Mouse (Mus musculus): ENCODE data around the gene Patz1.

Gene Patz1

DNA sequence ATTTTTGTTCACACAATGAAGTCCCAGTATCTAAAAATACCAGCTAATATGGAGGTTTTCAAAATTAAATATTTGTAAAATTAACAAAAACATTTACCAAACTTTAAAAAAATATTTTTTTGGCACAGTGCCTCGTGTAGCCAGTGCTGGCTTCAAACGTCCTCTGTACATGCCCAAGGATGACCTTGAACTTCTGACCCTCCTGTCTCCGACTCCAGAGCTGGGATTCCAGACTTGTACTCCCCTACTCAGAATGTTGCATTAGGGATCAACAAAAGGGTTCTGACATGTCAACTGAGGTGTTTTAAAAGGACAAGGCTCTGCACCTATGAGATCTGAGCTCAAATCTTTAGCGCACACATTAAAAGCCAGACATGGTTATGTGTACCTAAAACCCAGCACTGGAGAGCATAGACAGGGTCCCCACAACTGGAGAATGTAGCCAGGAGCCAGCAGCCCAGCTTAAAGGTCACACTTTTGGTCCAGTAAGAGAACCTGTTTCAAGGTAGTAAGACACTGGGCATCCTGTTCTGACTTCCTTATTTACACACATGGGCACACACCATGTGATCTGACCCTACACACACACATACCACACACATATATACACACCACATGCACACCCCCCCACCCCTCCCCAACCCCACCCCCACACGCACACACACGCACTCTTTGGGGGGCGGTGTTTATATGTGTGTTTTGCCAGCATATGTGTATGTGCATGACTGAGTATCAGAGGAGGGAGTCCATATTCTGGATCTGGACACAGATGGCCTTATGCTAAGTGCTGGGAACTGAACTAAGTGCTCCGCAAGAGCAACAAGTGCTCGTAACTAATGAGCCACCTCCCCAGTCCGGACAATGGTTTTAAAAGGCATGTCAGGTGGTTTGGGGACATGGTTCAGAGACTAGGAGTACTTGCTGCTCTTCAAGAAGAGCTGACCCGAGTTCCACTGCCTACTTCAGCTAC, 40.4 kb downstream of the Patz1 start:
- intact Hi-C loops (cut with DNase I): no loop called here

DNA sequence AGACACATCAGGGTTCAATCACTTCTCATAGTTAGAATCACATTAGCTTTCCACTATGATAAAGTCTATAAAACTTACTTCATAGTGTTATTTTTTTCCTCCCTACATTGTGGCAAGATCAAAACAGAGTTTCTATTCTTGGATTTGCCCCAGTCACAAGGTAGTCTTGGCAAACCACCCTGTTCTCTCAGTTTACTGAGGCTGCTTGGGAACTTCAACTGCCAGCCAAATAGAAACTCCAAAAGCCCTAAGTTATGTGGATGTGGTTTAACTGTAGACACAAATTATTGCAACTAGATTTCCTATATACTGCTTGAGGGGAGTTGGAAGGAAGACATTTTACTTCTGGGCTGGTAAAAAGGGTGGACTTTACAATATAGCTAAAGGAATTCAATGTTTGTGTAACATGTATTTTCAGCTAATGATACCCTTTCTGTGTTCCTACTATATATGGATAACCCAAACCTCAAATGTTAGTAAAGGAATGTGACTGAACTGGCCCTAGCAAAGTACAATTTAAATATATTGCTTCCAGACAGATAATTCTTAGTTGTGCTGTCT, 41.3 kb downstream of the Patz1 start, which contains the start of gene Pik3ip1:
Gene Pik3ip1 (plus strand): TSS at position 511 of the 561 bp plus-strand sequence.
- intact Hi-C loops (cut with DNase I): no loop called here

DNA sequence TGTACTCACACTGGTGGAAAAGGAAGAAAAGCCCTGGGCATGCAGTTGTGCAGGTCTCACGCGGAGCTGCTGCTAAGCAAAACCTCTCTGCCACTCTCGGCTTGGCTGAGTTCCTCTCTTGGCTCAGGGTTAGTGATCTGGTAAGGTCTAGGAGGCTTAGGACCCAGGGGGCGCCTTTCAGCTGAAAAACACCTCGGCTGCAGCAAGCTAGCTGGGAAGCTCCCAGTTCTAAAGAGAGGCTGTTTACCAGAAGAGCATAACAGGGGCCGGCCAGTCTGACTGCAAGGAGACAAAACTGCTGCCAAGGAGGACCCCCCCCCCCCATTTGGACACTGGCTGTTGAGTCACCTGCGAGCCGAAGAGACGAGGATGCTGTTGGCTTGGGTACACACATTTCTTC, 41.9 kb downstream of the Patz1 start:
- intact Hi-C loops (cut with DNase I): no loop called here

DNA sequence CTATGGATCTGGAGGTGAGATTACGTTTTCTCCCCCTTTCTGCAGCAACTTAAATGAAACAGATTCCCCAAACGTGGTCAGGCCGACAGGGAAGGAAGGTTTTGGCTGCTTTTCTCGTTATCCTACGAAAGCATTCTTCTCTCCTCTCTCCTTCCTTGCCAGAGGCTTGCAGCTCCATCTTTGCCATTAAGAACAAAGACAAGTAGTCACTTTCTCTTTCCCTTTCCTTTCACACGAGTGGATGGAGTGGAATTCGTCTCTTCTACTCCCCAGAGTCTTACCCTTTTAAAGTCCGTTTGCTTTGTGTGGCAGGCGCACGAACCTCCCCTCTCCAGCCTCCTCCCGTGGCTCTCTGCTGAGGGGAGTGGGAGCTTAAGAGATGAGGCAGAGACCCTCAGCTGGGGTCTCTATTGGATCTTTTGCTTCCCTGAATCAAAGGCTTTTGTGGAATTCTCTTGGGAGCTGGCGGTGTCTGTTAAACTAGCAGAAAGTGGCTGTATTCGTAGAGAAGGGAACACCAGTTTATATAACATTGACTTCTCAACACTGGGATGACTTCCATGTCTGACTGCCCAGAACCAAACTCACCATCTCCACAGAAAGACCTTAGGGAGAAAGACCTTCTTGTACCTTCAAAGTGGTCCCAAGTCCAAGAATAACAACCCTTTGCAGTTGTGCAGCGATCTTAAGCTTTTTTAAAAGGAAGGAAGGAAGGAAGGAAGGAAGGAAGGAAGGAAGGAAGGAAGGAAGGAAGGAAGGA, 42.5 kb downstream of the Patz1 start:
- intact Hi-C loops (cut with DNase I): no loop called here

DNA sequence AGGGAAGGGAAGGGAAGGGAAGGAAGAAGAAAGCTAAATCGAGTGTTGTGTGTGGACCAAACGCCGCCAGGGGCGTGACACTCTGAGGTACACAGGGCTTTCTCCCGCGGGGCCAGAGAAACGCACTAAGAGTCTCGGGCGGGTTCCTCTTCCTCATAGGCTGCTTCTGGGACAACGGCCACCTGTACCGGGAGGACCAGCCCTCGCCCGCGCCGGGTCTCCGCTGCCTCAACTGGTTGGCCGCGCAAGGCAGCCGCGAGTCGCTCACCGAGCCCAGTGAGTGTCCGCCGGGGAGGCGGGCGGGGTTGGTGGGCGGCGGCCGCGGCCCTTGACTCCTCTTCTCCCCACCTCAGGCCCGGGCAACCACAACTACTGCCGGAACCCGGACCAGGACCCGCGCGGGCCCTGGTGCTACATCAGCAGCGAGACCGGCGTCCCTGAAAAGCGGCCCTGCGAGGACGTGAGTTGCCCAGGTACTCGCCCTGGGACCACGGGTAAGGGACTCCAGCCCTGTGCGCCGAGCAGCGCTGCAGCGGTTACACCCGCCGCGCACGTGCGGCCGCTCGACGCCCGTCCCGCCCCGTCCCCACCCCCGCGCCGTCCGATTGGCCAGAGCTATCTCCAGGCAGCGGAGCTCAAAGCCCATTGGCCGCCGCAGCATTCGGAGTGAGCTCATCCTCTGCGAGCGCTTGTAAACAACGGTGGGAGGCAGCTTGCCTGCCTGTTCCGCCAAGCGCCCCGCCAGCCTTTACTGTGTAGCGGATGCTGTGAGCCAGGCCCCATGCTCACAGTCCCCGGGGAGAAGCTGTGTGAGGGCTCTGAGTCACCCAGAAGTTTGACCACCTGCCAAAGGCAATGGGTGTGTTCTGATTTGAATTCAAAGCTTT, 43.3 kb downstream of the Patz1 start:
- intact Hi-C loops (cut with DNase I): loop anchor here (2.0 kb wide), 1 partner anchor 65 kb away; the partner anchor contains the start of gene Drg1

DNA sequence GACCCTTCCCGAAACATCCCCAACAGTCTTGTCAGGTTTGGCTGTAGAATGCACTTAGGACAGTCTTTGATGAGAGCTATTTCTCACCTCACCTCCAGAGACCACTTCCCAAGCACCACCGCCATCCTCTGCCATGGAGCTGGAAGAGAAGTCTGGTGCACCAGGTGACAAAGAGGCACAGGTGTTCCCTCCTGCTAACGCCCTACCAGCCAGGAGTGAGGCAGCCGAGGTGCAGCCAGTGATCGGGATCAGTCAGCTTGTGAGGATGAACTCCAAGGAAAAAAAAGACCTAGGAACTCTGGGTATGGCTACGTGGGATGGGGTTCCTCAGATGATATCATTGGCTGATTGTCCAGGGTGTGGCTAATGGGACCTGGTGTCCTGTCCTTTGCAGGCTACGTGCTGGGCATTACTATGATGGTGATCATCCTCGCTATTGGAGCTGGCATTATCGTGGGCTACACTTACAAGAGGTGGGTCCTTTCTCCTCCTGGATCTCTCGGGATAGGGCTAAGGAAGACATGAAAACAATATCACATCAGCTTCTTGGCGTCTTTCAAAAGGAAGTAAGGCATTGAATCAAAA, 44.5 kb downstream of the Patz1 start:
- intact Hi-C loops (cut with DNase I): loop anchor here (2.0 kb wide), 1 partner anchor 66 kb away; the partner anchor contains the start of gene Drg1

DNA sequence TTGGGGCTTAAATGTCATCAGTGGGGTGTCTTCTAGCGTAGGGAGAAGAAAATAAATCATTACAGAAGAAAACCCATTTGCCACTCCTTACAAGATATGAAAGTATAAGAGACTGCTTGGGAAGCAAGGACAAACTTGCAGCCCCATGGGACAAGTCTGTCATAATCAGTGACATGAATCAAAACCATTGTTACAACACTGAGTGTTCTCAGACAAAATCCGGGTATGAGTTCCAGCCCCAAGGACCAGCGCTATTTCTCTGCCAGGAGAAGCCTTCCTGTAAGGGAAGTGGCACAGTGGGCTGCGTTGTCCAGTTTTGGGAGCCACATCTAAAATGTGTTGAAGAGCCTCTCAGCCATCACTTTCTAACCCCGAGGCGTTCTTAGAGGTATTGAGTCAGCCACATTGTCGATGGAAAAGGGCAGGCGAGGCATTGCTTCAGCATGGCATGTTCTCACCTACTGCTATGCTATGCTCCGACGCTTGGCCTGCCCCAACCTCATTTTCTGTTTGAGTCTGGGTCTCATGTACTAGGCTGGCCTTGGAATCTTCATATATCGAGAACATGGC, 45.6 kb downstream of the Patz1 start:
- intact Hi-C loops (cut with DNase I): no loop called here

DNA sequence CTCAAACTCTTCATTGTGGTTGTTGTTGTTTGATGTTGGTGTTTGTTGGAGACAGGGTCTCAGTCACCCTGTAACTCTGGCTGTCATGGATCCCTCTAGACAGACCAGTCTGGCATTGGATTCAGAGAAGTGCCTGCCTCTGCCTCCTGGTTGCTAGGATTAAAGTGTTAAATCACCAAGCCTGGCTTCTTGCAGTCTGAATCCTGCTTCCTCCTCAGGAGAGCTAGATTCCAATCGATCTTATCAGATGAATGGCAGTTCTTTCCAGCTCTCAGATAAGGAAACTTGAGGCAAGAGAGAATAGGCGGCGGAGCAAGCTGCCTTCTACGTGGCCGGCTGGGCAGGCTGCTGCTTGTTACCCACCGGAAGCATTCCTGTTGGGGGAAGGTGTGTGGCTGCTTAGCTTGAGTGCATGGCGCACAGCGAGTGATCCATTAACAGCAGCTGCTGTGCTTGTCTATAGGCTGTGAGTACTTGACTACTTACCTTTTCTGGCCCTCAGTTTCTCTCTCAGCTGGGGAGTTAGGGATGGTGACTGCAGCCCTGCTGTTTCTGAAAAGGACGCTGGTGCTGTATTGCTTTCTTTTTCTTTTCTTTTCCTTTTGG, 46.1 kb downstream of the Patz1 start:
- intact Hi-C loops (cut with DNase I): no loop called here

DNA sequence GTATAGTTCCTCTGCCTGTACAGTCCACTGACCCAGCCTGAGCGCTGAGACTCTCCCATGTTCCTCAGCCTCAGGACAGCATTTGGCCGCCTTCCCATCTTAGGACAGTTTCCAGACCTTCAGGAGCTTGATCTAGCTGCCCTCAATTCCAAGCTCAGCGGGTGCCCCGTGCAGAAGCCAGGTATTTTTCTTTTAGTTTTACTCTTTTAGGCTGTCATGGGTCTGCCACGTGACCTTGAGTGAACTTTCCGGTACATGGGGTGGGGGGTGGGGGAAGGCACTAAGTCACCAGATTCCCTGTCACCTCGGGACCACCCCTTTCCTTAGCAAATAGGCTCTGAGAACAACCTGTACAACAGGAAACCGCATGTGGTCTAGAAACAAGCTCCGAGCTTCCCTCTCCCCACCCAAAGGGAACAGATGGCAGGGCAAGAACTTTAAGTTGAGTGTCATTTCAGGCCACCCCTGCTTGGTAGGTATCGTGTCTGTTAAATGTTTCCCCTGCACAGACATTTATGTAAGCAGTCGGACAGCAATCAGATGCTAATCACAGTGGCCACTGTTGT, 47.1 kb downstream of the Patz1 start:
- intact Hi-C loops (cut with DNase I): no loop called here

DNA sequence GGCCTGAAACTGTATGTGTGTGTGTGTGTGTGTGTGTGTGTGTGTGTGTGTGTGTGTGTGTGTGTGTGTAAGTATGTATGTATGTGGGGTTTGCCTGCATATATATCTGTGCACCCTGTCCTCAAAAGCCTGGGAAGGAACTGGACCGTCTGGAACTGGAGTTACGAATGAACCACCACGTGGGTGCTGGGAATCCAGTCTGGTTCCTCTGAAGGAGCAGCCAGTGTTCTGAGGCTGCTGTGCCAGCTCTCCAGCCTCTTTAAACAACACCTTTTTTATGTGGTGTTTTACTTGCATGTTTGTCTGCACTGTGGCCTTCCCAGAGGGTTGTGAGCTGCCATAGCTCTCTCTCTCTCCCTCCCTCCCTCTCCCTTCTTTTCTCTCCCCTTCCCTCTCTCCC, 47.9 kb downstream of the Patz1 start:
- intact Hi-C loops (cut with DNase I): no loop called here

DNA sequence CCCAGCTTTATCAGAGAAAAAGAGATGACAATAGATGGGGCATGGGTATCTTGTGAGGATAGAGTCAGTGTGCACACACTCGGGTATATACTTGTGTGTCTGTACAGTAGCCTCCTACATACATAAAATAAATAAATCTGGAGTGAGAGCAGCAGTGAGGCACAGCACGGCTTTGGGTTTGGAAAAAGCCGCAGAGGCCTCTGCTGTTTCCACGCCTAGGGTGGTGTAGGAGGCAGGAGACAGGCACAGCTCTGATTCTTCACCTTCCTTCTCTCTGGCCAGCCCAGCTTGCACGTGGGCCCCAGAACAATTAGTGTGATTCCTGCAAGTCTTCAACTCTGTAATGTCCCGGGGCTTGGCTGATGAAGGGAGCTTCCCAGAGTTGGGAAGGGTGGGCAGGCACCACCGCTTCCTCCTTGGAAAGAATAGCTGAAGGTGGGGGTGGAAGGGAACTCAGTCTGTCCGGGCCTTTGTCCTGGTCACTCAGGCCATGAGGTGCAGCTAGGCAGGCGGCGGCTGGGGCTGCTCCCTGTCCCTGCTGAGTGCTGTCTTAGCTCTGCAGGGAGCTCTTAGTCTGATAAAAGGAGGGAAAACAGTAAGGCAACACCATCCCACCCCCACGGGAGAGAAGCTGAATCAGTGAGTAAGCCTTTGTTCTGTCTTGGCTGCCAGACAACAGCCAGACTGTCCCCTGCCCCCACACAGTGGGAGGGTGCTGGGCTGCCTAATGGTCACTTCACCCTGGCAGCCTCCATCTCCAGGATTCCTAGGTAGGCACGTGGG, 48.7 kb downstream of the Patz1 start:
- intact Hi-C loops (cut with DNase I): no loop called here

DNA sequence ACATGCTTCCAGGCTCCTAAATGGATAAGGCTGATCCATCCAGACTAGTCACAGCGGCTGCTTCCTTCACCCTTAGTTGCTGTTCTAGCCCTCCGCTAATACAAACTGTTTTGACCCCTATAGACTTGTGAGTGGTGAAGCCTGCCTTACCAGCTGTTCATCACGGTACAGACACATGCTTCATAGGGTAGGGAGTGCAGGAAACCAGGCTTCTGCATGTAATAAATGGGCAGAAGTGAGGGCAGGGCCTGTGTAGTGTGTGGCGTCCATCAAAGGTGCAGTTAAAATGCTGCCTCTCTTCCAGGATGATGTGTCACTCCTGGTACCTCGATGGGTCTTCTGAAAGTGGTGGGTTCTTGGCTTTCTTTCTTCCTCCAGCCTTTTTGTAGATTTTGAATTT, 49.3 kb downstream of the Patz1 start:
- intact Hi-C loops (cut with DNase I): no loop called here

DNA sequence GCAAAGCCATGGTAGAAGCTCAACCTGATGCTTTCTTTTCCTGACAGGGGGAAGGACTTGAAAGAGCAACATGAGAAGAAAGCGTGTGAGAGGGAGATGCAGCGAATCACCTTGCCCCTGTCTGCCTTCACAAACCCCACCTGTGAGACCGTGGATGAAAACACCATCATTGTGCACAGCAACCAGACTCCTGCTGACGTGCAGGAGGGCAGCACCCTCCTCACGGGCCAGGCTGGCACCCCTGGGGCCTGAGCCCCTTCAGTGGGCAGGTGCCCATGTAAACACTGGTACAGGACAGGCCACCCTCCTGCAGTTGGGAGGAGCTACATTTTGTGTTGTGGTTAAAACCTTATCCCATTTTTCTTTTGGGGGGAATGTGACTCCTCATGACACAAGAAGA, 52.8 kb downstream of the Patz1 start:
- intact Hi-C loops (cut with DNase I): no loop called here

DNA sequence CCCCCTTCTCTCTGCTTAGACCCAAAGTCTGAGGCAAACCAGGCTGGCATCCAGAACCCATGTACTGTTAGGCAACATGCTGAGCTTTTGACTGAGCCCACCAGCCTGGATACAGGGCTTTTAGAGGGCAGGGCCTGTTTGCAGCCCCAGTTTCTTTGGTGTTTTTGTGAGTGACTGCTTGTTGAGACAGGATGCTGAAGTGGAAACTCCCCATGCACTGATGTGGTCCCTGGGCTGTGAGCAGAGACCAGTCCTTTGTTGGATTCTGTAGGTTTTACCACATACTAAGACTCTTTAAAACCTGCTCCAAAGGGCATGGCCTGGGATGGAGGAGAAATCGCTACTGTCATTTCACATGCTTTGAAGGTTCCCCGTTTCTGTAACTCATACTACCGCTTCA, 56.2 kb downstream of the Patz1 start:
- intact Hi-C loops (cut with DNase I): loop anchor here (5.0 kb wide), 1 partner anchor 62 kb away; the partner anchor contains the start of gene Limk2

DNA sequence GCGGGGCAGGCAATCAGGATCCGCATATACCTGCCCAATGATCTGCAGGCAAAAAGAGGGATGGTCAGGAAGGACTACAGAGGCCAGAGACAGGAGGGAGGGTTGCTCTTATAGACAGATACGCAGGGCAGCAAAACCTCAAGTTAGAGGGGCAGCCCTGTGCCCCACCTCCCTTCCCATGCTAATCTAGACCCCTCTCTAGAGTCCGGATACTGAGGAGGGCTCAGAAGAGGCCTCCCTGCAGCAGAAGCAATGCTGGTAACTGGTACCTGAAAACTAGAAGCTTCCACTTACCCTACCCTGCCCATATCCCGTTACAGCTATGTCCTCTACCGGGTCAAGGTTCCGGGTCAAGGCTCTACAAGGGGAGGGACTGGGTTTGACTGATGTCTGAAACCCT, 57.7 kb downstream of the Patz1 start:
- intact Hi-C loops (cut with DNase I): loop anchor here (5.0 kb wide), 1 partner anchor 61 kb away; the partner anchor contains the start of gene Limk2

DNA sequence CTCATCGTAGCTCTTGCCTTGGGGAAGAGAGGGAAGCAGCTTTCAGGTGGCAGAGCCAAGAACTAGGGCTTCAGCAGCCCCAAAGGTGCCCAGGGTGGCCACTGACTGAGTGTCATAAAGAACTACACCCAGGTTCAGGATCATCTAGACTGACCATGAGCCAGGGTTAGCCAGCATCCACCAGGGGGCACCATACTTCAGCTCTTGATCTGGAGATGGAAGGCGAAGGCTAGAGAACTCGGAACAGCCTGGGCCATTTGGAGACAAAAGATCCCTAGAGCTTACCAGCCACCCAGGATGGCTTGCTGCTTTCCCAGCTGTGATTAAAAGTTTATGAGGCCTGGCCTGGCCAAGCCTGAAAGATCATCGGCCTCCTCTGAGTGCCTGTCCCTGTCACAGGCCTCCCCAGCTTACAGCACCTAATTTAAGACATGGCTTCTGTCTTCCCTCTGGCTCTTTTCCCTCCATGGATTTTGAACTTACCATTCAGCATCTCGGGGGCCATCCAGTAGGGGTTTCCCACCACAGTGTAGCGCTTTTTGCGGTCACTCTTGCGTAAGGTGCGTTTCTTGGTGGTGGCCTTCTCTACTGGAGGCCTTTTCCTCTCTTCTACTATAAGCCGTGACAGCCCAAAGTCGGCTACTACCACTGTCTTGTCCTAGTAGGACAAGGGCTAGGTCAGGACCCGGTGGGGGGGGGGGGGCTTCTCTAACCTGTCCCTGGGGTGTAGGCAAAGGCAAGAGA, 58.6 kb downstream of the Patz1 start:
- intact Hi-C loops (cut with DNase I): loop anchor here (5.0 kb wide), 1 partner anchor 60 kb away; the partner anchor contains the start of gene Limk2

DNA sequence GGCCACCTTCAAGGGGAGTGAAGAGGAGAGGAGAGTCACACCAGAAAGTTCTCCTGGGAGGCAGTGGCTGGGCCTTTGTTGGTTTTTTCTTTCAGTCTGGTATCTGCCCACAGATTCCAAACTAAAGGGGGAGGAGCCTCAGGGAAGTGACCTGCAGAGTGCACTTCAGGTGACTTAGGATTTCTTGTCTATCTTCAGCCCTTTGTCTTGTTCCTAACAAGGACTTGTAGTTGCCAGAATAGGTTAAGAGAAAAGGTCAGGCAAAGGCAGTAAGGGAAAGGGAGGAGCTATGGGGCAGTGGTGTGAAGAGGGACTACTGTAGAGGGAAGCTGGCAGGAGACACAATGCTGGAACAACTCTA, 59.1 kb downstream of the Patz1 start:
- intact Hi-C loops (cut with DNase I): loop anchor here (5.0 kb wide), 1 partner anchor 59 kb away; the partner anchor contains the start of gene Limk2
